Mouse (Mus musculus): Measurements from ENCODE around the gene Ucn. TPM values are rescaled to one million over a fixed set of nuclear protein-coding genes. Genes with fewer than 3 reads are reported as not detected.

Gene Ucn
- total and polyA plus RNA-seq, 2 experiments from 2014 or later, result not detected

DNA sequence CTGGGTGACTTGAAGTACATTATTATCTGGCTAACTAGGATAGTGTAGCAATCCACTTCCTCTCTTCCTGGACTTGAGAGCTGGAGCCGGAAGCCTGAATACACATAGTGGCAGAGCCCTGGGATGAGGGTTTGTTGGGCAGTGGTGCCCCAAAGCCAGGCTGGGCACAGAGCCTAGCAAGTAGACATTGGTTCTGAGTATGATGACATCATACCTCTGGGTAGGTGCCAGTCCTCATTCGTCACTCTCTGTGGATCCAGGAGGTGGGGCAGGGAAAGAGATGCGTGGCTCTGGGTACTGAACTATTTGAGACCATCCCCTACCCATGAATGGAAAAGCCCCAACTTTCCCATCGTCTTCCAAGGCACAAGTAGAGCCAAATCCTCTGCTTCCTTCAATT, 11.2 kb upstream of the Ucn start:
- no peak overlapping the region for H3K9ac ChIP-seq (replicated peaks; ENCODE audit: low read depth, low read length)
- ATAC-seq (ENCODE audit: insufficient read depth, low read depth) (no peak), DNase-seq (ENCODE audit: low spot score) (no peak)
- no peaks in the 10 kb centered on the region for H3K9me3 ChIP-seq (replicated peaks; ENCODE audit: control insufficient read depth, low read length)
- no peak overlapping the region for H3K27ac ChIP-seq (ENCODE audit: low read depth)
- H3K27me3 ChIP-seq (ENCODE audit: control insufficient read depth, insufficient read depth, low read length), result no peaks in the 10 kb centered on the region
- H3K4me1 ChIP-seq (ENCODE audit: control insufficient read depth, insufficient read depth), result peaks cover 6% of the 10 kb centered on the region
- no peak for TF ChIP-seq CTCF (IDR thresholded peaks at IDR 0.05; ENCODE audit: low read depth)
- TF ChIP-seq EP300 (IDR thresholded peaks at IDR 0.05; ENCODE audit: low read depth), result no peak
- 56% methylated on average over 4 of the region's 4 CpGs for WGBS
- no peak overlapping the region for H3K4me2 ChIP-seq (ENCODE audit: low read depth, low read length)
- H3K36me3 ChIP-seq (replicated peaks; ENCODE audit: control insufficient read depth, insufficient read depth, low read length), result peaks cover 21% of the 10 kb centered on the region
- no peak overlapping the region for H3K4me3 ChIP-seq (ENCODE audit: low read depth, low read length)

GRCm38 (mm10) chr5:31138968-31139425, 368 bp upstream of the Ucn start:
- Histone ChIP-seq H3K4me2 (ENCODE audit: low read depth, low read length) (peak overlapping the region; percentile 48), H3K4me1 (ENCODE audit: control insufficient read depth, insufficient read depth) (peaks cover 6% of the 10 kb centered on the region; the same call in 1 of the 2 replicates), H3K9ac (replicated peaks; ENCODE audit: low read depth, low read length) (no peak overlapping the region), H3K27me3 (ENCODE audit: control insufficient read depth, insufficient read depth, low read length) (peaks cover 52% of the 10 kb centered on the region), H3K36me3 (replicated peaks; ENCODE audit: control insufficient read depth, insufficient read depth, low read length) (peaks cover 17% of the 10 kb centered on the region), H3K9me3 (replicated peaks; ENCODE audit: control insufficient read depth, low read length) (no peaks in the 10 kb centered on the region), H3K4me3 (ENCODE audit: low read depth, low read length) (peak overlapping the region; percentile 32), H3K27ac (ENCODE audit: low read depth) (no peak overlapping the region)
- ATAC-seq (ENCODE audit: insufficient read depth, low read depth), result peak; percentile 24; the same call in 1 of the 2 replicates
- WGBS, result 9% methylated on average over 9 of the region's 9 CpGs
- no peak for TF ChIP-seq CTCF (IDR thresholded peaks at IDR 0.05; ENCODE audit: low read depth)
- no peak for TF ChIP-seq EP300 (IDR thresholded peaks at IDR 0.05; ENCODE audit: low read depth)
- DNase-seq (ENCODE audit: low spot score), result peak; percentile 22

GRCm38 (mm10) chr5:31137658-31138057, 971 bp downstream of the Ucn start:
- ATAC-seq (ENCODE audit: insufficient read depth, low read depth) (no peak), DNase-seq (ENCODE audit: low spot score) (no peak)
- peak overlapping the region; percentile 48 for H3K4me2 ChIP-seq (ENCODE audit: low read depth, low read length)
- 3% methylated on average over 13 of the region's 13 CpGs for WGBS
- H3K27me3 ChIP-seq (ENCODE audit: control insufficient read depth, insufficient read depth, low read length), result peaks cover 52% of the 10 kb centered on the region
- H3K36me3 ChIP-seq (replicated peaks; ENCODE audit: control insufficient read depth, insufficient read depth, low read length), result peaks cover 10% of the 10 kb centered on the region
- peak overlapping the region; percentile 32 for H3K4me3 ChIP-seq (ENCODE audit: low read depth, low read length)
- H3K4me1 ChIP-seq (ENCODE audit: control insufficient read depth, insufficient read depth), result peaks cover 6% of the 10 kb centered on the region; the same call in 1 of the 2 replicates
- H3K9ac ChIP-seq (replicated peaks; ENCODE audit: low read depth, low read length), result no peak overlapping the region
- TF ChIP-seq CTCF (IDR thresholded peaks at IDR 0.05; ENCODE audit: low read depth) (no peak), EP300 (IDR thresholded peaks at IDR 0.05; ENCODE audit: low read depth) (no peak)
- no peak overlapping the region for H3K27ac ChIP-seq (ENCODE audit: low read depth)
- H3K9me3 ChIP-seq (replicated peaks; ENCODE audit: control insufficient read depth, low read length), result no peaks in the 10 kb centered on the region

DNA sequence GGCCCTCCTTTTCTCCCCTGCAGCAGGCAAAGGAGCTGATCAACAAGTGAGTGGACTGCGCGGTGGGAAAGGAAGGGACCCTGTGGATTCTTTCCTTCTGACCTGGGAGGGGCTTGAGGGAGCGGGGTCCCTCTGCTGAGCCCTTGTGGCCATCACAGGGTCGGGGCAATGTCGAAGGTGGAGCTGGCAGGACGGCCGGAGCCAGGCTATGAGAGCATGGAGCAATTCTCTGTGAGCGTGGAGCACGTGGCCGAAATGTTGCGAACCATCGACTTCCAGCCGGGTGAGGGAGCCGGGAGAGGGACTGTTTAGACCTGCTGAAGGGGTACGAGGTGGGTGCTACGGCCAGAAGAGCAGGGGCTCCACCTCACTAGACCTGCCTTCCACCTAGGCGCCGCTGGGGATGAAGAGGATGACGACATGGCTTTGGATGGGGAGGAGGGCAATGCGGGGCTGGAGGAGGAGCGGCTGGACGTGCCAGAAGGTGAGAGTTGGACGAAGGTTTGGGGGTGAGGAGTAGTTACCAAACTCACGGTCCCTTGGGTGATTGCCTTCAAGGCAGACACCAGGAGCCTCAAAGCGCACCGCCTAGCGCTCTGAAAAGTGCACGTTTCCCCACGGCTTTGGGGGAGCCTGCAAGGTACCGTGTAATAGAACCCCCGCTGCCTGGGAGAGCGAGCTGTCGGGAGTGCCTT, 1.8 kb downstream of the Ucn start:
- peak overlapping the region; percentile 48; the same call in 1 of the 2 replicates for H3K4me2 ChIP-seq (ENCODE audit: low read depth, low read length)
- H3K27ac ChIP-seq (ENCODE audit: low read depth), result no peak overlapping the region
- peaks cover 6% of the 10 kb centered on the region; the same call in 1 of the 2 replicates for H3K4me1 ChIP-seq (ENCODE audit: control insufficient read depth, insufficient read depth)
- 0 out of 2 replicates have a peak overlapping the region, but pooled peaks have one; percentile 32 for H3K4me3 ChIP-seq (ENCODE audit: low read depth, low read length)
- ATAC-seq (ENCODE audit: insufficient read depth, low read depth) (no peak), DNase-seq (ENCODE audit: low spot score) (no peak)
- H3K9ac ChIP-seq (replicated peaks; ENCODE audit: low read depth, low read length), result no peak overlapping the region
- peaks cover 52% of the 10 kb centered on the region for H3K27me3 ChIP-seq (ENCODE audit: control insufficient read depth, insufficient read depth, low read length)
- no peak for TF ChIP-seq EP300 (IDR thresholded peaks at IDR 0.05; ENCODE audit: low read depth)
- TF ChIP-seq CTCF (IDR thresholded peaks at IDR 0.05; ENCODE audit: low read depth), result no peak
- no peaks in the 10 kb centered on the region for H3K9me3 ChIP-seq (replicated peaks; ENCODE audit: control insufficient read depth, low read length)
- peaks cover 8% of the 10 kb centered on the region for H3K36me3 ChIP-seq (replicated peaks; ENCODE audit: control insufficient read depth, insufficient read depth, low read length)
- 2% methylated on average over 33 of the region's 33 CpGs for WGBS

DNA sequence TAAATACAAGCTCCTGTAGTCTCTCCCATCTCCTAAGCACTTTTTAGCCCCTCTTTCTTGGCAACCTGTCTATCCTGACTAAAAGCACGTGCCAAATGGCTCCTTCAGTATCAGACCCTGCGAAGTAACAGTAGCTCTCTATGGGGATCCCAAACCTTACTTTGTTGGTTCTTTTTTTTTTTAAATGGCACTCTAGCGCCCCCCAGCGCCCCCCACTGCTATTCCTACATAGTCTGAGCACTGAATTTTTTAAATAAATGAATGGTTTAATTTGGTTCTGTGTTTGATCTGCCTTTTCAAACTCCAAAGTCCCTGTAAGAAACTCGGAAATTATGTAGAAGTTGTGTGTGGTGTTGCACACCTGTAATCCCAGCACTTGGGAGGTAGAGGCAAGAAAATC, 12.6 kb downstream of the Ucn start:
- Histone ChIP-seq H3K9me3 (replicated peaks; ENCODE audit: control insufficient read depth, low read length) (no peaks in the 10 kb centered on the region), H3K27me3 (ENCODE audit: control insufficient read depth, insufficient read depth, low read length) (no peaks in the 10 kb centered on the region), H3K27ac (ENCODE audit: low read depth) (no peak overlapping the region), H3K36me3 (replicated peaks; ENCODE audit: control insufficient read depth, insufficient read depth, low read length) (no peaks in the 10 kb centered on the region), H3K4me2 (ENCODE audit: low read depth, low read length) (no peak overlapping the region), H3K4me3 (ENCODE audit: low read depth, low read length) (no peak overlapping the region), H3K9ac (replicated peaks; ENCODE audit: low read depth, low read length) (no peak overlapping the region), H3K4me1 (ENCODE audit: control insufficient read depth, insufficient read depth) (no peaks in the 10 kb centered on the region)
- no peak for DNase-seq (ENCODE audit: low spot score)
- no peak for TF ChIP-seq EP300 (IDR thresholded peaks at IDR 0.05; ENCODE audit: low read depth)
- no peak for TF ChIP-seq CTCF (IDR thresholded peaks at IDR 0.05; ENCODE audit: low read depth)
- 34% methylated on average over 5 of the region's 5 CpGs for WGBS
- ATAC-seq (ENCODE audit: insufficient read depth, low read depth), result no peak

Data from heart, postnatal 0 days (tissue).